Mouse (Mus musculus) ZHBTc4 (cell line): ENCODE data around the gene Dlg1.
A peak's percentile ranks its signal among the peaks of the same experiment; 100 is the strongest.

Experiments used
- DNase-seq: peaks from one replicate; pipeline ENCODE4 v3.0.0-alpha.2; 2011; ENCODE audit warnings: low read depth, low spot score

Gene Dlg1

GRCm38 (mm10) chr16:31844246-31844645 is 181.0 kb downstream of the Dlg1 start:
- DNase-seq, result no peak

- DNase-seq, result no peak
Observed at GRCm38 (mm10) chr16:31846763-31847162, 183.5 kb downstream of the Dlg1 start.

- no peak for DNase-seq
Observed at GRCm38 (mm10) chr16:31863920-31864319, 200.7 kb downstream of the Dlg1 start.

GRCm38 (mm10) chr16:31865242-31865641 is 202.0 kb downstream of the Dlg1 start:
- no peak for DNase-seq

GRCm38 (mm10) chr16:31866911-31867310 is 203.7 kb downstream of the Dlg1 start:
- no peak for DNase-seq

GRCm38 (mm10) chr16:31867736-31868135 is 204.5 kb downstream of the Dlg1 start:
- DNase-seq, result no peak

GRCm38 (mm10) chr16:31873721-31874120 is 210.5 kb downstream of the Dlg1 start:
- DNase-seq, result no peak

- no peak for DNase-seq
Observed at GRCm38 (mm10) chr16:31875391-31875790, 212.1 kb downstream of the Dlg1 start.

GRCm38 (mm10) chr16:31876386-31876785 is 213.1 kb downstream of the Dlg1 start:
- DNase-seq, result no peak

- no peak for DNase-seq
Observed at GRCm38 (mm10) chr16:31878052-31878451, 214.8 kb downstream of the Dlg1 start.

- peak; percentile 81 for DNase-seq
Observed at GRCm38 (mm10) chr16:31878573-31879257, 215.5 kb downstream of the Dlg1 start, which contains the start of gene Meltf. Gene Meltf (plus strand): TSS chr16:31878810.

GRCm38 (mm10) chr16:31880146-31880840 is 217.1 kb downstream of the Dlg1 start:
- no peak for DNase-seq

- no peak for DNase-seq
Observed at GRCm38 (mm10) chr16:31882381-31882908, 219.2 kb downstream of the Dlg1 start.

GRCm38 (mm10) chr16:31883302-31883701 is 220.1 kb downstream of the Dlg1 start:
- peak; percentile 45 for DNase-seq

- peak; percentile 65 for DNase-seq
Observed at GRCm38 (mm10) chr16:31883902-31884301, 220.7 kb downstream of the Dlg1 start.

GRCm38 (mm10) chr16:31890907-31891306 is 227.7 kb downstream of the Dlg1 start:
- peak; percentile 86 for DNase-seq

GRCm38 (mm10) chr16:31893396-31894141 is 230.3 kb downstream of the Dlg1 start:
- DNase-seq, result peak; percentile 63

GRCm38 (mm10) chr16:31896971-31897774 is 233.9 kb downstream of the Dlg1 start:
- peak; percentile 76 for DNase-seq

GRCm38 (mm10) chr16:31898546-31899326 is 235.5 kb downstream of the Dlg1 start:
- DNase-seq, result no peak

GRCm38 (mm10) chr16:31901886-31902285 is 238.6 kb downstream of the Dlg1 start:
- peak; percentile 87 for DNase-seq
